8 mouse cellular contexts compared by ENCODE assay signal in genomic region chr9:71770484-71770883, GRCm38 (mm10). TPM values are rescaled to one million over a fixed set of nuclear protein-coding genes. Genes with fewer than 3 reads are reported as not detected.
DNase-seq lines count a peak whose midpoint lies in the region; ATAC-seq lines count a peak whose summit lies in the region.

No protein-coding gene starts in this region.

- peak; percentile 43 for DNase-seq in kidney, postnatal 10 days
- no peak for DNase-seq in kidney, postnatal 14 days
- no peak for DNase-seq in urinary bladder, postnatal 14 days (ENCODE audit: low spot score)
- no peak for DNase-seq in urinary bladder, postnatal 4 days (ENCODE audit: low spot score in 2 of 2)
- DNase-seq in adipocyte (ENCODE audit: low spot score), result no peak

- no peak overlapping the region for H3K27ac ChIP-seq in embryonic facial prominence, embryonic 12.5 days
- no peak overlapping the region for H3K27ac ChIP-seq in intestine, embryonic 16.5 days (ENCODE audit: low read length)
- no peak overlapping the region for H3K27ac ChIP-seq in neural tube, embryonic 13.5 days (replicated peaks)

- peak overlapping the region; percentile 73 for H3K4me2 ChIP-seq in embryonic facial prominence, embryonic 12.5 days (replicated peaks)
- H3K4me2 ChIP-seq in intestine, embryonic 16.5 days (ENCODE audit: low read depth, low read length), result peak overlapping the region; percentile 79
- H3K4me2 ChIP-seq in neural tube, embryonic 13.5 days, result peak overlapping the region; percentile 86

- no peaks in the 10 kb centered on the region for H3K36me3 ChIP-seq in embryonic facial prominence, embryonic 12.5 days
- H3K36me3 ChIP-seq in intestine, embryonic 16.5 days (ENCODE audit: control insufficient read depth, insufficient read depth, low read length), result no peaks in the 10 kb centered on the region
- no peaks in the 10 kb centered on the region for H3K36me3 ChIP-seq in neural tube, embryonic 13.5 days

- under 1% methylated on average over 10 of the region's 10 CpGs for WGBS in embryonic facial prominence, embryonic 12.5 days
- WGBS in intestine, embryonic 16.5 days, result 4% methylated on average over 10 of the region's 10 CpGs
- WGBS in neural tube, embryonic 13.5 days, result 2% methylated on average over 10 of the region's 10 CpGs

- no peaks in the 10 kb centered on the region for H3K9me3 ChIP-seq in embryonic facial prominence, embryonic 12.5 days
- no peaks in the 10 kb centered on the region for H3K9me3 ChIP-seq in intestine, embryonic 16.5 days (ENCODE audit: control insufficient read depth, low read length)
- no peaks in the 10 kb centered on the region; the same call in 1 of the 2 replicates for H3K9me3 ChIP-seq in neural tube, embryonic 13.5 days

- peaks cover 9% of the 10 kb centered on the region for H3K27me3 ChIP-seq in embryonic facial prominence, embryonic 12.5 days
- H3K27me3 ChIP-seq in intestine, embryonic 16.5 days (replicated peaks; ENCODE audit: control insufficient read depth, insufficient read depth, low read length), result no peaks in the 10 kb centered on the region
- peaks cover 35% of the 10 kb centered on the region for H3K27me3 ChIP-seq in neural tube, embryonic 13.5 days

- peaks cover 14% of the 10 kb centered on the region; the same call in 1 of the 2 replicates for H3K4me1 ChIP-seq in embryonic facial prominence, embryonic 12.5 days
- H3K4me1 ChIP-seq in intestine, embryonic 16.5 days (ENCODE audit: control insufficient read depth, insufficient read depth, low read length), result peaks cover 4% of the 10 kb centered on the region
- H3K4me1 ChIP-seq in neural tube, embryonic 13.5 days (replicated peaks), result peaks cover 19% of the 10 kb centered on the region

- peak overlapping the region; percentile 50 for H3K4me3 ChIP-seq in embryonic facial prominence, embryonic 12.5 days
- H3K4me3 ChIP-seq in intestine, embryonic 16.5 days (ENCODE audit: low read length), result peak overlapping the region; percentile 74
- H3K4me3 ChIP-seq in neural tube, embryonic 13.5 days, result peak overlapping the region; percentile 64

- no peak for ATAC-seq in embryonic facial prominence, embryonic 12.5 days (ENCODE audit: insufficient number of reproducible peaks, insufficient read depth, low FRiP score, low TSS enrichment)
- ATAC-seq in intestine, embryonic 16.5 days, result no peak
- ATAC-seq in neural tube, embryonic 13.5 days (ENCODE audit: low read depth), result no peak

- H3K9ac ChIP-seq in embryonic facial prominence, embryonic 12.5 days, result peak overlapping the region; percentile 66; the same call in 1 of the 2 replicates
- peak overlapping the region; percentile 84 for H3K9ac ChIP-seq in intestine, embryonic 16.5 days (ENCODE audit: low read depth, low read length)
- peak overlapping the region; percentile 74; the same call in 1 of the 2 replicates for H3K9ac ChIP-seq in neural tube, embryonic 13.5 days

RNA-seq across cellular contexts. Expression of gene Cgnl1, which starts 0.9 kb away (rescaled TPM):
- 8.7 and 9.6 TPM in 2 replicates for polyA plus RNA-seq in embryonic facial prominence, embryonic 12.5 days (2016; fragmentation: Nextera tagmentation; extraction: Ambion mirVana)
- 6.0 and 7.0 TPM in 2 replicates for polyA plus RNA-seq in intestine, embryonic 16.5 days (2015; fragmentation: Nextera tagmentation; extraction: Ambion mirVana)
- 8.1 and 8.7 TPM in 2 replicates for polyA plus RNA-seq in neural tube, embryonic 13.5 days (2015; fragmentation: Nextera tagmentation; extraction: Ambion mirVana)
